Mouse (Mus musculus) colon, adult 2 months (tissue): ENCODE results near the gene 4930442H23Rik. TPM values are rescaled to one million over a fixed set of nuclear protein-coding genes. Genes with fewer than 3 reads are reported as not detected.

Source experiments
- polyA plus RNA-seq: library from polyadenylated mRNA; depleted of rRNA; stranded (reverse); fragments of >200 nt; gene quantifications from 2 replicates; pipeline ENCODE4 v1.2.3, GENCODE M21; 2012; rRNA removed

Gene 4930442H23Rik
- not detected in 2 replicates for polyA plus RNA-seq

GRCm38 (mm10) chr10:81183805-81184204, at the start of gene 4930442H23Rik:
Gene 4930442H23Rik (minus strand): TSS chr10:81183849.

GRCm38 (mm10) chr10:81232580-81233225, 49.1 kb upstream of the 4930442H23Rik start, which contains the start of gene Zfr2:
Gene Zfr2 (plus strand): TSS chr10:81233155.

GRCm38 (mm10) chr10:81230438-81231332, 47.0 kb upstream of the 4930442H23Rik start, which contains the start of gene Atcay:
Gene Atcay (minus strand): TSS chr10:81230833.

GRCm38 (mm10) chr10:81201807-81202758, 18.4 kb upstream of the 4930442H23Rik start, which contains the start of gene Nmrk2:
Gene Nmrk2 (minus strand): TSS chr10:81202051.

GRCm38 (mm10) chr10:81182336-81183333, 1.0 kb downstream of the 4930442H23Rik start, which contains the start of gene Dapk3:
Gene Dapk3 (plus strand): TSS chr10:81183005.

GRCm38 (mm10) chr10:81176466-81177271, 7.0 kb downstream of the 4930442H23Rik start, which contains the start of gene Eef2:
Gene Eef2 (plus strand): TSS chr10:81176631.

GRCm38 (mm10) chr10:81167200-81168086, 16.2 kb downstream of the 4930442H23Rik start, which contains the start of gene Pias4:
Gene Pias4 (minus strand): TSS chr10:81167923.

GRCm38 (mm10) chr10:81134966-81135681, 48.5 kb downstream of the 4930442H23Rik start, which contains the start of gene Zbtb7a:
Gene Zbtb7a (plus strand): TSS chr10:81135220.

Other genes with a start within 250 kb of the 4930442H23Rik start
- 1.2 and 1.7 TPM in 2 replicates for gene Gng7, start 168.9 kb downstream of the 4930442H23Rik start, polyA plus RNA-seq
- 0.54 and 0.86 TPM in 2 replicates for gene Diras1, start 158.2 kb downstream of the 4930442H23Rik start, polyA plus RNA-seq
- 43.7 and 44.3 TPM in 2 replicates for gene Slc39a3, start 146.4 kb downstream of the 4930442H23Rik start, polyA plus RNA-seq
- 211 and 238 TPM in 2 replicates for gene Sgta, start 123.7 kb downstream of the 4930442H23Rik start, polyA plus RNA-seq
- 58.4 and 62.8 TPM in 2 replicates for gene Thop1, start 113.8 kb downstream of the 4930442H23Rik start, polyA plus RNA-seq
- gene Creb3l3, start 85.0 kb downstream of the 4930442H23Rik start, polyA plus RNA-seq, result 4.2 and 6.2 TPM in 2 replicates
- 322 and 325 TPM in 2 replicates for gene Map2k2, start 77.9 kb downstream of the 4930442H23Rik start, polyA plus RNA-seq
- gene Zbtb7a, start 48.6 kb downstream of the 4930442H23Rik start, polyA plus RNA-seq, result 243 and 284 TPM in 2 replicates
- gene Pias4, start 15.9 kb downstream of the 4930442H23Rik start, polyA plus RNA-seq, result 55.8 and 61.5 TPM in 2 replicates
- 2,007 and 2,039 TPM in 2 replicates for gene Eef2, start 7.2 kb downstream of the 4930442H23Rik start, polyA plus RNA-seq
- 125 and 128 TPM in 2 replicates for gene Dapk3, start 844 bp downstream of the 4930442H23Rik start, polyA plus RNA-seq
- gene Nmrk2, start 18.2 kb upstream of the 4930442H23Rik start, polyA plus RNA-seq, result not detected in 2 replicates
- gene Atcay, start 47.0 kb upstream of the 4930442H23Rik start, polyA plus RNA-seq, result 1.1 and 1.4 TPM in 2 replicates
- gene Zfr2, start 49.3 kb upstream of the 4930442H23Rik start, polyA plus RNA-seq, result 14.2 and 20.7 TPM in 2 replicates
- gene Matk, start 69.1 kb upstream of the 4930442H23Rik start, polyA plus RNA-seq, result 9.0 and 10.3 TPM in 2 replicates
- gene Mrpl54, start 83.1 kb upstream of the 4930442H23Rik start, polyA plus RNA-seq, result 157 and 224 TPM in 2 replicates
- gene Apba3, start 83.1 kb upstream of the 4930442H23Rik start, polyA plus RNA-seq, result 123 and 126 TPM in 2 replicates
- 261 and 310 TPM in 2 replicates for gene Tjp3, start 107.7 kb upstream of the 4930442H23Rik start, polyA plus RNA-seq
- gene Pip5k1c, start 109.1 kb upstream of the 4930442H23Rik start, polyA plus RNA-seq, result 65.4 and 73.0 TPM in 2 replicates
- 33.3 and 36.3 TPM in 2 replicates for gene Cactin, start 137.3 kb upstream of the 4930442H23Rik start, polyA plus RNA-seq
- 23.0 and 24.8 TPM in 2 replicates for gene Tbxa2r, start 144.9 kb upstream of the 4930442H23Rik start, polyA plus RNA-seq
- 3.0 and 3.5 TPM in 2 replicates for gene Gipc3, start 159.4 kb upstream of the 4930442H23Rik start, polyA plus RNA-seq
- gene Hmg20b, start 166.6 kb upstream of the 4930442H23Rik start, polyA plus RNA-seq, result 209 and 214 TPM in 2 replicates
- gene Mfsd12, start 173.6 kb upstream of the 4930442H23Rik start, polyA plus RNA-seq, result 33.7 and 37.4 TPM in 2 replicates
- 43.7 and 48.7 TPM in 2 replicates for gene 4930404N11Rik, start 182.0 kb upstream of the 4930442H23Rik start, polyA plus RNA-seq
- 130 and 133 TPM in 2 replicates for gene Fzr1, start 194.7 kb upstream of the 4930442H23Rik start, polyA plus RNA-seq
- 98.1 and 108 TPM in 2 replicates for gene Dohh, start 200.6 kb upstream of the 4930442H23Rik start, polyA plus RNA-seq
- 2.9 TPM in 2 replicates for gene Gm48551, start 200.6 kb upstream of the 4930442H23Rik start, polyA plus RNA-seq
- gene Gm48552, start 205.2 kb upstream of the 4930442H23Rik start, polyA plus RNA-seq, result 4.4 and 5.7 TPM in 2 replicates
- gene Smim24, start 209.2 kb upstream of the 4930442H23Rik start, polyA plus RNA-seq, result 504 and 602 TPM in 2 replicates